Mouse (Mus musculus) small intestine, adult 2 months (tissue): ENCODE measurements around the gene D16Ertd472e. TPM values are rescaled to one million over a fixed set of nuclear protein-coding genes. Genes with fewer than 3 reads are reported as not detected.

Experiments used
- H3K27ac ChIP-seq: fragments of 200-500 bp; 2 replicates; pipeline ENCODE4 v1.5.1; 2012; ENCODE audit warnings: low read depth, low read length, control low read depth, inconsistent platforms; ENCODE audit not compliant: insufficient read depth
- H3K27me3 ChIP-seq: fragments of 200-500 bp; 2 replicates; pipeline ENCODE4 v1.6.1; 2012; ENCODE audit warnings: mild to moderate bottlenecking, moderate library complexity, low read length, inconsistent platforms; ENCODE audit not compliant: control insufficient read depth, insufficient read depth
- H3K36me3 ChIP-seq: fragments of 200-500 bp; 2 replicates; pipeline ENCODE4 v1.6.1; 2012; ENCODE audit warnings: mild to moderate bottlenecking, low read length, control low read depth, inconsistent platforms; ENCODE audit not compliant: control insufficient read depth, insufficient read depth
- H3K4me1 ChIP-seq: fragments of 200-500 bp; 2 replicates; pipeline ENCODE4 v1.6.1; 2012; ENCODE audit warnings: low read length, inconsistent platforms, mixed read lengths; ENCODE audit not compliant: control insufficient read depth, insufficient read depth, insufficient read length
- H3K4me3 ChIP-seq: fragments of 200-500 bp; 2 replicates; pipeline ENCODE4 v1.5.1; 2012; ENCODE audit warnings: low read depth, mild to moderate bottlenecking, control low read depth, inconsistent platforms, low read length, moderate library complexity
- CTCF ChIP-seq: fragments of 200-500 bp; IDR thresholded peaks from 2 replicates; pipeline ENCODE4 v1.5.1; 2012; ENCODE audit warnings: low read depth, mild to moderate bottlenecking, control low read depth, inconsistent platforms, low read length, moderate library complexity, mixed read lengths; ENCODE audit not compliant: insufficient replicate concordance, insufficient read length; ENCODE audit errors: extremely low read depth
- POLR2A ChIP-seq: fragments of 200-500 bp; IDR thresholded peaks from 2 replicates; pipeline ENCODE4 v1.6.1; 2012; ENCODE audit warnings: low read depth, mild to moderate bottlenecking, control low read depth, inconsistent platforms, low read length, moderate library complexity
- WGBS: fragments of 180-500 bp; shearing (Covaris S2); methylation state at CpG from one replicate; pipeline ENCODE4 v1.1.7; 2018; 5-methylcytosine and 5-hydroxymethylcytosine counted together
- polyA plus RNA-seq: library from polyadenylated mRNA; depleted of rRNA; stranded (reverse); fragments of >200 nt; gene quantifications from 2 replicates; pipeline ENCODE4 v1.2.3, GENCODE M21; 2012; rRNA removed

D16Ertd472e gene
- polyA plus RNA-seq = 1.1 and 2.3 TPM in 2 replicates

GRCm38 (mm10) chr16:78576478-78577084 is at the start of gene D16Ertd472e:
Gene D16Ertd472e, minus strand, starts transcription at chr16:78576708.
- Histone ChIP-seq H3K27me3 (no peaks in the 10 kb centered on the region), H3K36me3 (0 out of 2 replicates have a peak, but pooled peaks cover 1% of the 10 kb centered on the region), H3K4me1 (0 out of 2 replicates have a peak, but pooled peaks cover 2% of the 10 kb centered on the region), H3K4me3 (peak within 1 kb of the TSS; percentile 84), H3K27ac (peak within 1 kb of the TSS; percentile 90)
- under 1% methylated on average over 69 of the region's 70 CpGs for WGBS
- TF ChIP-seq CTCF (no peak), POLR2A (no peak; the same call in 1 of the 2 replicates)

GRCm38 (mm10) chr16:78622755-78623154 is 46.2 kb upstream of the D16Ertd472e start:
- Histone ChIP-seq H3K27ac (no peak overlapping the region), H3K36me3 (no peaks in the 10 kb centered on the region), H3K4me1 (no peaks in the 10 kb centered on the region), H3K4me3 (no peak overlapping the region), H3K27me3 (no peaks in the 10 kb centered on the region)
- 22% methylated on average over 5 of the region's 5 CpGs for WGBS
- TF ChIP-seq POLR2A (no peak), CTCF (no peak)

GRCm38 (mm10) chr16:78619386-78619785 is 42.9 kb upstream of the D16Ertd472e start:
- TF ChIP-seq POLR2A (no peak), CTCF (no peak)
- Histone ChIP-seq H3K27me3 (no peaks in the 10 kb centered on the region), H3K36me3 (no peaks in the 10 kb centered on the region), H3K4me1 (no peaks in the 10 kb centered on the region), H3K27ac (no peak overlapping the region), H3K4me3 (no peak overlapping the region)
- 41% methylated on average over 5 of the region's 5 CpGs for WGBS

GRCm38 (mm10) chr16:78617757-78618532 is 41.4 kb upstream of the D16Ertd472e start:
- H3K4me1 ChIP-seq = no peaks in the 10 kb centered on the region
- WGBS = 85% methylated on average over 11 of the region's 11 CpGs
- H3K27me3 ChIP-seq = no peaks in the 10 kb centered on the region
- no peak overlapping the region for H3K4me3 ChIP-seq
- no peaks in the 10 kb centered on the region for H3K36me3 ChIP-seq
- no peak overlapping the region for H3K27ac ChIP-seq
- no peak for TF ChIP-seq POLR2A

- no peaks in the 10 kb centered on the region for H3K36me3 ChIP-seq
- TF ChIP-seq CTCF = no peak
- TF ChIP-seq POLR2A = no peak
Measured at GRCm38 (mm10) chr16:78606202-78606601, 29.7 kb upstream of the D16Ertd472e start.

GRCm38 (mm10) chr16:78598919-78599318 is 22.4 kb upstream of the D16Ertd472e start:
- Histone ChIP-seq H3K4me3 (no peak overlapping the region), H3K27me3 (no peaks in the 10 kb centered on the region), H3K4me1 (no peaks in the 10 kb centered on the region), H3K27ac (no peak overlapping the region), H3K36me3 (no peaks in the 10 kb centered on the region)
- TF ChIP-seq POLR2A (no peak), CTCF (no peak)
- 85% methylated on average over 1 of the region's 1 CpGs for WGBS

More at GRCm38 (mm10) chr16:78606202-78606601, 29.7 kb upstream of the D16Ertd472e start:
- no peaks in the 10 kb centered on the region for H3K4me1 ChIP-seq
- H3K27ac ChIP-seq = no peak overlapping the region
- H3K4me3 ChIP-seq = no peak overlapping the region
- H3K27me3 ChIP-seq = no peaks in the 10 kb centered on the region
- 38% methylated on average over 4 of the region's 4 CpGs for WGBS

GRCm38 (mm10) chr16:78596381-78596780 is 19.9 kb upstream of the D16Ertd472e start:
- H3K4me1 ChIP-seq = no peaks in the 10 kb centered on the region
- 29% methylated on average over 2 of the region's 2 CpGs for WGBS
- H3K27ac ChIP-seq = no peak overlapping the region
- no peaks in the 10 kb centered on the region for H3K27me3 ChIP-seq
- TF ChIP-seq CTCF (no peak), POLR2A (no peak)
- no peak overlapping the region for H3K4me3 ChIP-seq
- no peaks in the 10 kb centered on the region for H3K36me3 ChIP-seq
